Mouse (Mus musculus) erythroblast, embryonic 14.5 days (primary cell): ENCODE measurements around the gene Rarb.

Experiments used
- GATA1 ChIP-seq: IDR thresholded peaks from 2 replicates; pipeline ENCODE4 v1.6.1; 2012; ENCODE audit warnings: low read length, inconsistent platforms, mixed read lengths
- TAL1 ChIP-seq: IDR thresholded peaks from 3 replicates; pipeline ENCODE4 v1.6.1; 2012; ENCODE audit warnings: low read length, inconsistent platforms, mixed read lengths

GRCm38 (mm10) chr14:16483656-16484380 is 335.1 kb downstream of the Rarb start:
- no peak for TF ChIP-seq GATA1
- TF ChIP-seq TAL1 = no peak
